Mouse (Mus musculus) forebrain, embryonic 14.5 days (tissue): ENCODE measurements around the gene Kcng3. TPM values are rescaled to one million over a fixed set of nuclear protein-coding genes. Genes with fewer than 3 reads are reported as not detected.

Experiments
- ATAC-seq: fragments of 200-750 bp; cut with Nextera tagmentation; 2 replicates; pipeline ENCODE4 v1.8.0; 2017; ENCODE audit warnings: mild to moderate bottlenecking, moderate library complexity
- DNase-seq: peaks from one replicate; pipeline ENCODE4 v3.0.0-alpha.2; 2015; ENCODE audit warnings: low spot score
- H3K27ac ChIP-seq: fragments of 300-500 bp; sonication (generic); 2 replicates; pipeline ENCODE4 v1.5.1; 2014; ENCODE audit warnings: low read depth, mild to moderate bottlenecking, control low read depth, low read length, moderate library complexity
- H3K27me3 ChIP-seq: fragments of 300-500 bp; sonication (generic); replicated peaks from 2 replicates; pipeline ENCODE4 v1.6.1; 2014; ENCODE audit warnings: low read length, control low read depth, mixed read lengths; ENCODE audit not compliant: control insufficient read depth, insufficient read depth
- H3K36me3 ChIP-seq: fragments of 300-500 bp; sonication (generic); 2 replicates; pipeline ENCODE4 v1.6.1; 2014; ENCODE audit warnings: low read length, control low read depth; ENCODE audit not compliant: control insufficient read depth, insufficient read depth
- H3K4me1 ChIP-seq: fragments of 300-500 bp; sonication (generic); 2 replicates; pipeline ENCODE4 v1.6.1; 2014; ENCODE audit warnings: antibody characterized with exemption, low read length, control low read depth; ENCODE audit not compliant: control insufficient read depth, insufficient read depth
- H3K4me2 ChIP-seq: fragments of 300-500 bp; sonication (generic); 2 replicates; pipeline ENCODE4 v1.6.1; 2014; ENCODE audit warnings: mild to moderate bottlenecking, control low read depth, low read length
- H3K4me3 ChIP-seq: fragments of 300-500 bp; sonication (generic); 2 replicates; pipeline ENCODE4 v1.5.1; 2014; ENCODE audit warnings: low read depth, low read length, control low read depth
- H3K9ac ChIP-seq: fragments of 300-500 bp; sonication (generic); 2 replicates; pipeline ENCODE4 v1.6.1; 2014; ENCODE audit warnings: mild to moderate bottlenecking, low read length, control low read depth, moderate library complexity
- H3K9me3 ChIP-seq: fragments of 300-500 bp; sonication (generic); replicated peaks from 2 replicates; pipeline ENCODE4 v1.6.1; 2016; ENCODE audit warnings: low read length, control low read depth, mixed read lengths; ENCODE audit not compliant: control insufficient read depth
- WGBS: fragments of 180-500 bp; shearing (Covaris S2); extraction: QIAGEN DNeasy Blood & Tissue Kit; methylation state at CpG from one replicate; pipeline ENCODE4 v1.1.7; 2014; 5-methylcytosine and 5-hydroxymethylcytosine counted together
- polyA plus RNA-seq: library from polyadenylated mRNA; unstranded; fragments of >200 nt; fragmentation: Nextera tagmentation; extraction: Ambion mirVana; gene quantifications from 2 replicates; pipeline ENCODE4 v1.2.1, GENCODE M21; 2014

Kcng3 gene
- polyA plus RNA-seq, 1 experiment from 2014 or later: not detected

DNA sequence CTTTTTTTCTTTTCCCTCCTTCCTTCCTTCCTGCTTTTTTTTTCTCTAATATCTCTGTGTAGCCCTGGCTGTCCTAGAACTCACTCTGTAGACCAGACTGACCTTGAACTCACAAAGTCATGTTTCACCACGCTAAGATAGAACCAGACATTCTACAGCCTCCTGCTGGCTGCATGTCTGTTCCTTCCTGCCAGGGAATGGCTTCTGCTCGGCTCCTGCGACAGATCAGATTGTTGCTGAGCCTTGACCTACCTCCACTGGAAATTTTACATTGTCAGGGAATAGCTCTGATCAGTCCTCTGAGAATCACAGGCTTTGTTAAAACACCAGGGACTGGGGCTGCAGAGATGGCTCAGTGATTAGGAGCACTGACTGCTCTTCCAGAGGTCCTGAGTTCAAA is 24.0 kb upstream of the Kcng3 start:
- no peaks in the 10 kb centered on the region for H3K36me3 ChIP-seq
- no peak overlapping the region for H3K9ac ChIP-seq
- H3K4me1 ChIP-seq: no peaks in the 10 kb centered on the region
- no peaks in the 10 kb centered on the region for H3K9me3 ChIP-seq
- ATAC-seq (no peak), DNase-seq (no peak)
- H3K4me2 ChIP-seq: no peak overlapping the region
- WGBS: 83% methylated on average over 3 of the region's 3 CpGs
- H3K4me3 ChIP-seq: no peak overlapping the region
- H3K27me3 ChIP-seq: no peaks in the 10 kb centered on the region
- H3K27ac ChIP-seq: no peak overlapping the region

DNA sequence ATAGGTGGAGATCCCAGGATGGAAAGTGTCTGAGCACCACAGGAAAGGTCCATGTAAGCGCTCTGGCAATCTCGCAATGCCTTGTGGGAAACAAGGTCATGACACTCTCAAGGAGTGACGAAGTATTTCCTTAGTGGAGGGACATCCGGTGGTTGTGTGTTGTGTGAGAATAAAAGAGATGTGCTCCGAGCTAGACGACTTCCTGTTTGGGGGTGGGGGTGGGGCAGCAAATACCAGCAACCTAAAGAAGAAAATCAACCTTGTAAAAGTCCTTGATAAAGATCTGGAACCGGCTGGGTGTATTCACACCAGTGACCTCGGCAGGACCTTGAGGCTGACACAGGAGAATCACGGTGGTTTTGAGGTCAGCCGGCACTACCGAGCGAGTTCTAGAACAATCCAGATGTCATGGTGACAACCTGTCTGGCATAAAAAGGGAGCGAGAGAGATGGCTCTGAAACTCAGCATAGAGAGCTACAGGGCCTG is 23.0 kb upstream of the Kcng3 start:
- Histone ChIP-seq H3K27me3 (no peaks in the 10 kb centered on the region), H3K36me3 (no peaks in the 10 kb centered on the region), H3K27ac (no peak overlapping the region), H3K9ac (no peak overlapping the region), H3K4me1 (no peaks in the 10 kb centered on the region), H3K4me3 (no peak overlapping the region), H3K4me2 (no peak overlapping the region), H3K9me3 (no peaks in the 10 kb centered on the region)
- DNase-seq (no peak), ATAC-seq (no peak)
- WGBS: 92% methylated on average over 13 of the region's 13 CpGs

DNA sequence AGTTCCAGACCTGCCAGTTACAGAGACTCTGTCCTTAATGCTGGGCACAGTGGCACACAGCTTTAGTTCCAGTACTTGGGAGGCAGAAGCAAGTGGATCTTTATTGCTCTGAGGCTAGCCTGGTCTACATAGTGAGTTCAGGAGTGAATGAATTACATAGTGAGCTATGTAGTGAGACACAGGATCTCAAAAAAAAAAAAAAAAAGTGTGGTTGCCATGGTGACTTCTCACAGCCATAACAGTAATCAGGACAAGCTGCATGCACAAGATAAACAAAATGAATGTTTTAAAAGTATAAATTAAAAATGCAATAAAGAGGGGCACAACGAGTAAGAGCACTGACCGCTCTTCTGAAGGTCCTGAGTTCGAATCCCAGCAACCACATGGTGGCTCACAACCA is 21.9 kb upstream of the Kcng3 start:
- no peak overlapping the region for H3K27ac ChIP-seq
- no peaks in the 10 kb centered on the region for H3K27me3 ChIP-seq
- no peaks in the 10 kb centered on the region for H3K9me3 ChIP-seq
- no peak for DNase-seq
- no peak overlapping the region for H3K4me2 ChIP-seq
- no peak overlapping the region for H3K9ac ChIP-seq
- H3K36me3 ChIP-seq: no peaks in the 10 kb centered on the region
- no peaks in the 10 kb centered on the region for H3K4me1 ChIP-seq
- 93% methylated on average over 3 of the region's 3 CpGs for WGBS
- no peak for ATAC-seq
- no peak overlapping the region for H3K4me3 ChIP-seq

DNA sequence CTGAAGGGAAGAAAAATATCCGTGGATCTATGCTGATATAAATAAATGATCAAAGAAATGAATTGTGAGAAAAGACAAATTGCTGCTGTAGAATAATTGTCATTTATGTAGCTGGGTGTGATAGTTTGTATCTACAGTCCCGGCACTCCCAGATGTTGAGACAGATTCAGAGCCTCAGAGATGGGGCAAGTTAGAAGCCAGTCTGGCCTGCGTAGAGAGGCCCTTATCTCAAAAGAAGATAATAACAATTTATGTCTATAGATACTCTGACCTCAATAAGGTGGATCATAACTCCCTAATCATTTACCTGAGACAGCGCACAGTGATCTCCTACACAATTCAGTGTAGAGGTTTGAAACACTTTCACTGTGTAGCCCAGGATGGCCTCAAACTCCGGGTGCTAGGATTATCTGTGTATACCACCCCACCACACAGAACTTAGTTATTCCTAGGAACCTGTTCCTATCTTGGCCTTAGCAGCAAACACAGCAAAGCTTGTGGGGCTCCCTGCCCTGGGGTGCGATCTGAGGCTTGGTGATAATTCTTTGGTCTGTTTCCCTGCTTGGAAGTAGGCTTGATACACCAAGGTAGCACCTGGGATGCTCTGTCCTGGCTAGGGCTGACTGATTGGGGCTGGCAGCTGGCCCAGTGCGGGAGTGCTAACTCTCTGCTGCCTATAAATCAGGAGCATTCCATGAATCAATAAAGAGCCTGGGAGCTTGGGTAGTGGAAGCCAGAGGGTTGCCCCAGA is 19.4 kb upstream of the Kcng3 start:
- Histone ChIP-seq H3K27ac (no peak overlapping the region), H3K36me3 (no peaks in the 10 kb centered on the region), H3K27me3 (no peaks in the 10 kb centered on the region), H3K9ac (no peak overlapping the region), H3K4me3 (no peak overlapping the region), H3K4me1 (no peaks in the 10 kb centered on the region), H3K9me3 (no peaks in the 10 kb centered on the region), H3K4me2 (no peak overlapping the region)
- WGBS: 89% methylated on average over 7 of the region's 7 CpGs
- DNase-seq: no peak
- no peak for ATAC-seq

DNA sequence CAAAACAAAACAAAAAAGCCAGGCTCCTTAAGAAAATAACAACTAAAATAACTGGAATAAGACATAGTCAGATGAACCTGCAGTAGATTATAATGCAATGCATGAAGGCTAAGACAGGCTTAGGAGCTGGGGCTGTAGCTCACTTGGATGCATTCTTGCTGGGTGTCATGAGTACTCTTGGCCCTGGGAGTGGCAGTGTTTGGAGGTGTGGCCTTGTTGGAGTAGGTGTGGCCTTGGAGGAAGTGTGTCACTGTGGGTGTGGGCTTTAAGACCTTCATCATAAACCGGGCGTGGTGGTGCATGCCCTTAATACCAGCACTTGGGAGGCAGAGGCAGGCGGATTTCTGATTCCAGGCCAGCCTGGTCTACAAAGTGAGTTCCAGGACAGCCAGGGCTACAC is 18.3 kb upstream of the Kcng3 start:
- 95% methylated on average over 3 of the region's 3 CpGs for WGBS
- Histone ChIP-seq H3K27me3 (no peaks in the 10 kb centered on the region), H3K4me1 (no peaks in the 10 kb centered on the region), H3K4me3 (no peak overlapping the region), H3K9me3 (no peaks in the 10 kb centered on the region), H3K27ac (no peak overlapping the region), H3K36me3 (no peaks in the 10 kb centered on the region), H3K9ac (no peak overlapping the region), H3K4me2 (no peak overlapping the region)
- DNase-seq (no peak), ATAC-seq (no peak)

DNA sequence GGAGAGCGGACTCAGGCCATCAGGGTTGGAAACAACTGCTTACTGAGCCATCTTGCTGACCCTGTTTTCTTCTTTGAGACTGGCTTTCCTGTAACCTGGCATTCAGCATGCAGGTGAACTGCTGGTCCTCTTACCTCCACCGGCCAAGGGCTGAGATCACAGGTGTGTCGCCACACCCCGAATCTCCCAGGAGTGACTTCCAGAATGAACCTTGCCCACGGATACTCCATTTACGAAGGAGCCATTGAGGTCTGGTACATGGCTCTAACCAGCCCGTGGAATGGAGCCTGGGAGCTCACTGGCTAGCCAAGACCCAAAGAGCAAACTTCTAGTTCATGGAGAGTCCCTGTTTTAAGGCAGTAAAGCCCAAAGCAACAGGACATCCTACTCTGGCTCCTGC is 15.7 kb upstream of the Kcng3 start:
- Histone ChIP-seq H3K27ac (no peak overlapping the region), H3K4me1 (no peaks in the 10 kb centered on the region), H3K36me3 (no peaks in the 10 kb centered on the region), H3K4me3 (no peak overlapping the region), H3K27me3 (no peaks in the 10 kb centered on the region), H3K9me3 (no peaks in the 10 kb centered on the region), H3K9ac (no peak overlapping the region), H3K4me2 (no peak overlapping the region)
- DNase-seq (no peak), ATAC-seq (no peak)
- 91% methylated on average over 7 of the region's 7 CpGs for WGBS

DNA sequence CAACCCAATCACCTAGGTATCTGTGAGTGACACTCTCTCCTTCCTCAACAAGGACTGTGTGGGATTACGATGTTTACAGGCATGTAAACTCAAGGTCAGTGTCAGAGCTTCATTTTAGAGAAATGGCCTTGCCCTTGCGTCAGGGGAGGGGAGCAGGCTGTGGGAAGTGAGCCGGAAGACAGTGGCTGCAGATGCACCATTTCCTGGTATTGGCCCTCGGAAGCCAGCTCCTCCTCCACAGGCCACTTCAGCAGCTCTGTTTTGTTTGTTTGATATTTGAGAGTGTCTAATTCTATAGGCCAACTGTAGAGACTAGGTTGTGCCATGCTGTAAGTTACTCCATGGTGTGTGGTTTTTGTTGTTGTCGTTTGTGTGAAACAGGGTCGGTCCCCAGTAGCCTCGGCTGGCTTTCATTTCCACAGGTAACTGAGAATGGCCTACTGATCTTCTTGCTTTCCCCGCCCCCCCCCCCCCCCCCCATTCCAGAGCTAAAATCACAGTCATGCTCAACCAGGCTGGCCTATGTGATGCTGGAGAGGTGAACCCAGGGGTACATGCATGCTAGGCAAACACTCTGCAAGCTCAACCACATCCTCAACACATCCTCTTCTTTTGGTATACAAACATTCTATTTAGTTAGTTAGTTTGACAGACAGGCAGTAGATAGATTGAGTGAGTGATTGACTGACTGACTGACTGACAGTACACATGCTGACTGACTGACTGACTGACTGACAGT is 14.9 kb upstream of the Kcng3 start:
- H3K4me2 ChIP-seq: no peak overlapping the region
- no peak overlapping the region for H3K27ac ChIP-seq
- H3K4me1 ChIP-seq: no peaks in the 10 kb centered on the region
- DNase-seq (no peak), ATAC-seq (no peak)
- no peak overlapping the region for H3K9ac ChIP-seq
- H3K4me3 ChIP-seq: no peak overlapping the region
- 82% methylated on average over 7 of the region's 8 CpGs for WGBS
- no peaks in the 10 kb centered on the region for H3K9me3 ChIP-seq
- H3K27me3 ChIP-seq: no peaks in the 10 kb centered on the region
- no peaks in the 10 kb centered on the region for H3K36me3 ChIP-seq

DNA sequence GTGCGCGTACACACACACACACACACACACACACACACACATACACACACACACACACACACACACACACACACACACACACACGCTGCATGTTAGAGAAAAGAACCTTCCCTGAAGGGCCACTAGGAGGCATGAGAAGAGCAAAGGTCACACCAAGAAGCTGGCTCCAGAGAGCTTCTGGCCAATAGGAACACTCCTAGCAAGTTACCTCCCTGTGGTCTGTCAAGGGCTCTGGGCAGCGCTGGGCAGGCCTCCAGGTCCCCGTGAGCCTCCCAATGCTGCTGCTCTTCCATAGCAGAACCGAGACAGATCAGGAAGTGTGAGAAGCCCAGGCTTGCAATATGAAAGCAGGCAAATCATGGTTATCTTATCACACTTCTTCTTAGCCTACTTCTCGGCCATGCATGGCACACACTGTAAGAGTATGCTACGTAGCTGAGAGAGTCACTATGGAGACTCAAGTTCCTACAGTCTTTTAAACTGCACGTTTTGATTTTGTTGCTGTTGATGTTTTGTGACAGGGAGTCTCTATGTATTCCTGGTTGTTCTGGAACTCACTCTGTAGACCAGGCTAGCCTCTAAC is 13.6 kb upstream of the Kcng3 start:
- no peaks in the 10 kb centered on the region for H3K36me3 ChIP-seq
- no peaks in the 10 kb centered on the region for H3K4me1 ChIP-seq
- DNase-seq (no peak), ATAC-seq (no peak)
- no peak overlapping the region for H3K27ac ChIP-seq
- H3K27me3 ChIP-seq: no peaks in the 10 kb centered on the region
- H3K9ac ChIP-seq: no peak overlapping the region
- 61% methylated on average over 9 of the region's 9 CpGs for WGBS
- no peak overlapping the region for H3K4me2 ChIP-seq
- no peaks in the 10 kb centered on the region for H3K9me3 ChIP-seq
- no peak overlapping the region for H3K4me3 ChIP-seq

DNA sequence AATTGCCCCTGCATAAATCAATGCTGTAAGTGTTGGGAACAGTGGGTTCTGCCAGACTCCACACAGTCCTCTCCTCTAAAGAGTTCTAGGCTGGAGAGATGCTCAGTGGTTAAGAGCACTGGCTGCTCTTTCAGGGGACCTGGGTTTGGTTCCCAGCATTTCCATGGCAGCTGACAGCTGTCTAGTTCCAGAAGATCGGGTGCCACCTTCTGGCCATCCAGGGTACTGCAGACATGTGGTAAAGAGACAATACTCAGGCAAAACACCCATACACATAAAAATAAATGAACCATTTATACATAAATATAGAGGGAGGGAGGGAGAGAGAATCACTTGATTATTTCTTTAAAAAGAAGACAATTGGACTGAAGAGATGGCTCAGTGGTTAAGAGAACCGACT is 5.7 kb upstream of the Kcng3 start:
- ATAC-seq: no peak
- no peak overlapping the region for H3K4me3 ChIP-seq
- H3K4me2 ChIP-seq: no peak overlapping the region
- H3K27me3 ChIP-seq: peaks cover 13% of the 10 kb centered on the region
- no peak overlapping the region for H3K27ac ChIP-seq
- H3K9me3 ChIP-seq: no peaks in the 10 kb centered on the region
- 73% methylated on average over 2 of the region's 2 CpGs for WGBS
- peaks cover 2% of the 10 kb centered on the region; the same call in 1 of the 2 replicates for H3K4me1 ChIP-seq
- no peak for DNase-seq
- no peak overlapping the region for H3K9ac ChIP-seq
- no peaks in the 10 kb centered on the region for H3K36me3 ChIP-seq
